Mouse (Mus musculus) C2C12 (cell line): Measurements from ENCODE around the gene Ppp1r14b. TPM values are rescaled to one million over a fixed set of nuclear protein-coding genes. Genes with fewer than 3 reads are reported as not detected.

Experiments used
- H3K27me3 ChIP-seq: one replicate; pipeline ENCODE4 v1.6.1; 2011; ENCODE audit not compliant: control insufficient read depth, insufficient read depth, insufficient read length
- H3K36me3 ChIP-seq: one replicate; pipeline ENCODE4 v1.6.1; 2011; ENCODE audit not compliant: control insufficient read depth, insufficient read depth
- H3K4me3 ChIP-seq: one replicate; pipeline ENCODE4 v1.5.1; 2011; ENCODE audit warnings: mild to moderate bottlenecking, control low read depth; ENCODE audit not compliant: poor library complexity, insufficient read depth, severe bottlenecking
- H3K79me2 ChIP-seq: one replicate; pipeline ENCODE4 v1.6.1; 2011; ENCODE audit not compliant: control insufficient read depth, insufficient read depth
- H3K79me3 ChIP-seq: one replicate; pipeline ENCODE4 v1.6.1; 2011; ENCODE audit warnings: low read depth, control low read depth
- H3ac ChIP-seq: one replicate; pipeline ENCODE3; 2011; ENCODE audit warnings: low read depth; ENCODE audit not compliant: control insufficient read depth, insufficient read length
- CEBPB ChIP-seq: IDR thresholded peaks from one replicate; pipeline ENCODE4 v1.6.1; 2011; ENCODE audit warnings: low read depth, mild to moderate bottlenecking, control low read depth, moderate library complexity
- CTCF ChIP-seq: IDR thresholded peaks from one replicate; pipeline ENCODE4 v1.5.1; 2011; ENCODE audit not compliant: control insufficient read depth, insufficient read depth, insufficient read length
- FOSL1 ChIP-seq: IDR thresholded peaks from one replicate; pipeline ENCODE4 v1.8.0; 2011; ENCODE audit warnings: mild to moderate bottlenecking, low read length; ENCODE audit not compliant: poor library complexity, insufficient read depth, severe bottlenecking
- MAX ChIP-seq: IDR thresholded peaks from one replicate; pipeline ENCODE4 v1.6.1; 2011; ENCODE audit warnings: mild to moderate bottlenecking, control low read depth
- MYOD1 ChIP-seq: IDR thresholded peaks from one replicate; pipeline ENCODE4 v1.6.1; 2011; ENCODE audit warnings: low read depth; ENCODE audit not compliant: control insufficient read depth, insufficient read length
- MYOG ChIP-seq: IDR thresholded peaks from one replicate; pipeline ENCODE4 v1.6.1; 2011; ENCODE audit not compliant: control insufficient read depth, insufficient read length; ENCODE audit errors: extremely low read depth
- USF1 ChIP-seq: IDR thresholded peaks from one replicate; pipeline ENCODE4 v1.6.1; 2011; ENCODE audit warnings: low read depth, mild to moderate bottlenecking, control low read depth, moderate library complexity
- polyA plus RNA-seq: library from polyadenylated mRNA; unstranded; fragments of >200 nt; fragmentation: generic; extraction: Trizol; gene quantifications from one replicate; pipeline ENCODE4 v1.2.1, GENCODE M21; 2012; ENCODE audit warnings: missing spikeins

Gene Ppp1r14b
- polyA plus RNA-seq, 1 experiment: 1,811 TPM

DNA sequence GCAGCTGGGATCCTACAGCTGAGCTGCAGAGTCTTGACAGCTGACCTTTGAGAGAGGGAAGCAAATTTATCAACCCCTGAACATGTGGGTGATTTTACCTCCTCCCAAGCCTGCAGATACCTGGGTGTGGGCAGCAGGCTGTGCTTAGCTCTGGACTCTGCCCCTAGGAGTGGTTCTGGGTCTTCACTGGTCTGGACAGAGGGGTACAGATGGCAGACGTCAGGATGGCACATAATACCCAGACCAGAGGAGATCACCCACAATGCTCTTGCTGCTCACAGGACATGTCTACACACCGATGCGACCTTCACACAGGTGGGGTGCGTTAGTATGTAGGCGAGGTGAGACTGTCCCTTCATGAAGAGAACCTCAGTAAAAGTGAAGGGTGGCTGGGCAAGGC, 25.2 kb upstream of the Ppp1r14b start:
- Histone ChIP-seq H3K79me3 (no peaks in the 10 kb centered on the region), H3K4me3 (no peak overlapping the region), H3K36me3 (peaks cover 20% of the 10 kb centered on the region), H3K27me3 (no peaks in the 10 kb centered on the region), H3K79me2 (no peaks in the 10 kb centered on the region), H3ac (no peak overlapping the region)
- TF ChIP-seq CTCF: no peak
- no peak for TF ChIP-seq MYOG
- no peak for TF ChIP-seq CEBPB
- no peak for TF ChIP-seq MYOD1
- TF ChIP-seq USF1: no peak
- no peak for TF ChIP-seq FOSL1
- no peak for TF ChIP-seq MAX

- Histone ChIP-seq H3K4me3 (no peak overlapping the region), H3ac (peak overlapping the region; percentile 39), H3K27me3 (no peaks in the 10 kb centered on the region), H3K79me3 (no peaks in the 10 kb centered on the region), H3K79me2 (no peaks in the 10 kb centered on the region), H3K36me3 (peaks cover 24% of the 10 kb centered on the region)
- TF ChIP-seq MYOG (no peak), CEBPB (no peak), CTCF (no peak), FOSL1 (no peak), MYOD1 (no peak), MAX (no peak), USF1 (no peak)
Observed at GRCm38 (mm10) chr19:6949951-6950350, 24.8 kb upstream of the Ppp1r14b start.

GRCm38 (mm10) chr19:6950613-6951153, 24.1 kb upstream of the Ppp1r14b start:
- TF ChIP-seq MAX: no peak
- TF ChIP-seq CTCF: no peak
- no peak for TF ChIP-seq MYOG
- TF ChIP-seq MYOD1: no peak
- no peak for TF ChIP-seq CEBPB
- no peak for TF ChIP-seq FOSL1

DNA sequence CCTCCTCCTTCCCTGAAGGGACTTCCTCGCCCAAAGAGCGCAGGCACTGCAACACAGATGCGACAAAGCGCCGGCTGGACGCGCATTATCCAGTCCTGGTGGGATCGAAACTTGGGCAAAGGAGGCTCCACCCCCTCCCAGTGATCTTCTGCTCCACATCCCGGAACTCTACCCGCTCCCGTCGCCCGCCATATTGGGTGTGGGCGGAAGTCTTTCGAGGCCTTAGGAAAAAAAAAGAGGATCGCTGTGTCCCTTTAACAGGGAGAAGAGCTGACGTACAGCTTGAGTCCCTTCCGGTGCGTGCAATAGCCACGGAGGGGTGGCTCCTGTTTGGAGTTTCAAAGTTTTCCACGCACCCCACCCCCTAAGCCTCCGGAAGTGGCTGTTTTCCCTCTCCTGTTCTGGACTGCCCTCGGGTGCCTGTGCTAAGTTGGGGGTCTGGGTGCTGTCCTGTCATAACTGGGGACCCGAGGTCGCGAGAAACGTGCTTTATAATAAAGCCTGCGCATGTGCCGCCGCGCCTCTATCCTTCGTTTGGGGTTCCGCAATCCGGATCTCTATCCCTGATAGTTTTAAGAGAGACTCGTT, 23.3 kb upstream of the Ppp1r14b start:
- peak overlapping the region; percentile 92 for H3ac ChIP-seq
- no peaks in the 10 kb centered on the region for H3K79me3 ChIP-seq
- TF ChIP-seq CEBPB (no peak), MAX (peak; percentile 89)
- no peaks in the 10 kb centered on the region for H3K27me3 ChIP-seq
- H3K36me3 ChIP-seq: peaks cover 29% of the 10 kb centered on the region
- peak overlapping the region; percentile 46 for H3K4me3 ChIP-seq
- H3K79me2 ChIP-seq: no peaks in the 10 kb centered on the region

More at GRCm38 (mm10) chr19:6950613-6951153, 24.1 kb upstream of the Ppp1r14b start:
- Histone ChIP-seq H3K4me3 (peak overlapping the region; percentile 46), H3K27me3 (no peaks in the 10 kb centered on the region), H3K36me3 (peaks cover 29% of the 10 kb centered on the region), H3ac (peak overlapping the region; percentile 92), H3K79me2 (no peaks in the 10 kb centered on the region), H3K79me3 (no peaks in the 10 kb centered on the region)

DNA sequence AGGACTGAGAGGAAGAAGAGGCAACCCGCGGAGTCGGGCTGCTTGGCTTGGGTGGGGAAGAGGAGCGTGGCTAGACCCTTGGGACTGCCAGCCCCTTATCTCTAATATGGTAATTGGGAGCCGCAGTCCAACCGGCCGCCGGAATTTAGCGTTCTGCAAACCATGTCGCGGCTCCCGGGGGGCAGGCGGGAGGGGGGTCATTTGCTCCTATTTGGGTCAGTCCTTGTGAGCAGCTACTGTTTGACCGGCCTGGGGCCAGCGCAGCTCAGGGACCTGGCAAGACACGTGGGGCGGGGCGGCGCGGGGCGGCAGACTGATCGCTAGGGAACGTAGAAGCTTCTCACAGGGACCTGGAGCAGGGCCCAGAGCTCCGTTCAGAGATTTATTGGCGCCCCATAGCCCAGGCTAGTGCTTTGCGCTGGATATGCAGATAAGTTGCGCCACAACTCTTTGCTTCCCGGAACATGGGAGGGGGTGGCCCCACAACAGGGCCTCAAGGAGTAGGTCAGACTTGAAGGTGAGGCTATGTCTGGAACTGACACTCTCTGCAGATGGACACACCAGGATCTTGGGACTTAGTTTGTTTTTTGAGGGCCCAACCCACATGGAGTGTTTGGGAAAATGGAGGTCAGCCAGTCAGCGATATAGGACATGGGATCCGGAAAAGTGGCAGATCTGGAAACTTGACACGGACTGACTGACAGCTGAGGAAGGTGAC, 22.6 kb upstream of the Ppp1r14b start:
- H3K36me3 ChIP-seq: peaks cover 30% of the 10 kb centered on the region
- TF ChIP-seq MAX (no peak), MYOG (no peak), MYOD1 (no peak), FOSL1 (no peak), USF1 (no peak), CEBPB (peak; percentile 3), CTCF (no peak)
- H3K27me3 ChIP-seq: no peaks in the 10 kb centered on the region
- peak overlapping the region; percentile 46 for H3K4me3 ChIP-seq
- no peaks in the 10 kb centered on the region for H3K79me2 ChIP-seq
- H3K79me3 ChIP-seq: no peaks in the 10 kb centered on the region
- peak overlapping the region; percentile 52 for H3ac ChIP-seq

GRCm38 (mm10) chr19:6952712-6953037, 22.1 kb upstream of the Ppp1r14b start:
- Histone ChIP-seq H3K79me3 (no peaks in the 10 kb centered on the region), H3K36me3 (peaks cover 35% of the 10 kb centered on the region), H3ac (peak overlapping the region; percentile 52), H3K27me3 (no peaks in the 10 kb centered on the region), H3K79me2 (no peaks in the 10 kb centered on the region), H3K4me3 (peak overlapping the region; percentile 46)
- TF ChIP-seq CEBPB: no peak
- TF ChIP-seq FOSL1: no peak
